Mouse (Mus musculus): ENCODE measurements around the gene Melk. TPM values are rescaled to one million over a fixed set of nuclear protein-coding genes. Genes with fewer than 3 reads are reported as not detected.

The Melk gene
- polyA plus RNA-seq (2014; fragmentation: Nextera tagmentation; extraction: Ambion mirVana): 5.2 and 10.3 TPM in 2 replicates

- WGBS: 2% methylated on average over 41 of the region's 41 CpGs
- peak; percentile 73 for ATAC-seq (ENCODE audit: low FRiP score, low TSS enrichment)
- Histone ChIP-seq H3K4me1 (ENCODE audit: control insufficient read depth, insufficient read depth, low read length) (no peaks in the 10 kb centered on the region), H3K27ac (replicated peaks; ENCODE audit: low read depth, low read length) (no peak within 1 kb of the TSS), H3K4me3 (replicated peaks; ENCODE audit: low read depth, low read length) (peak within 1 kb of the TSS; percentile 60), H3K36me3 (ENCODE audit: control insufficient read depth, insufficient read depth, low read length) (no peaks in the 10 kb centered on the region), H3K27me3 (ENCODE audit: control insufficient read depth, insufficient read depth, low read length) (no peaks in the 10 kb centered on the region), H3K4me2 (ENCODE audit: low read length) (peak within 1 kb of the TSS; percentile 63), H3K9me3 (ENCODE audit: control insufficient read depth, low read length) (no peaks in the 10 kb centered on the region), H3K9ac (replicated peaks; ENCODE audit: low read length) (peak within 1 kb of the TSS; percentile 43; the same call in 1 of the 2 replicates)
- peak; percentile 90 for DNase-seq
These were observed at the start of gene Melk for GRCm38 (mm10) chr4:44300781-44301750. Melk (plus strand) TSS chr4:44300876.

- H3K4me3 ChIP-seq (replicated peaks; ENCODE audit: low read depth, low read length): no peak overlapping the region
- H3K9ac ChIP-seq (replicated peaks; ENCODE audit: low read length): no peak overlapping the region
- no peak for ATAC-seq (ENCODE audit: low FRiP score, low TSS enrichment)
- H3K4me2 ChIP-seq (ENCODE audit: low read length): no peak overlapping the region
- H3K9me3 ChIP-seq (ENCODE audit: control insufficient read depth, low read length): no peaks in the 10 kb centered on the region
- H3K27me3 ChIP-seq (ENCODE audit: control insufficient read depth, insufficient read depth, low read length): no peaks in the 10 kb centered on the region
- WGBS: 86% methylated on average over 5 of the region's 5 CpGs
- peaks cover 32% of the 10 kb centered on the region for H3K4me1 ChIP-seq (ENCODE audit: control insufficient read depth, insufficient read depth, low read length)
- DNase-seq: no peak
- H3K36me3 ChIP-seq (ENCODE audit: control insufficient read depth, insufficient read depth, low read length): no peaks in the 10 kb centered on the region
- peak overlapping the region; percentile 26; the same call in 1 of the 2 replicates for H3K27ac ChIP-seq (replicated peaks; ENCODE audit: low read depth, low read length)
These were observed 49.2 kb upstream of the Melk start for GRCm38 (mm10) chr4:44251521-44251920.

GRCm38 (mm10) chr4:44251966-44252916, 48.4 kb upstream of the Melk start:
- Histone ChIP-seq H3K36me3 (ENCODE audit: control insufficient read depth, insufficient read depth, low read length) (no peaks in the 10 kb centered on the region), H3K27ac (replicated peaks; ENCODE audit: low read depth, low read length) (no peak overlapping the region), H3K9ac (replicated peaks; ENCODE audit: low read length) (no peak overlapping the region), H3K27me3 (ENCODE audit: control insufficient read depth, insufficient read depth, low read length) (no peaks in the 10 kb centered on the region), H3K9me3 (ENCODE audit: control insufficient read depth, low read length) (no peaks in the 10 kb centered on the region), H3K4me2 (ENCODE audit: low read length) (peak overlapping the region; percentile 20; the same call in 1 of the 2 replicates), H3K4me3 (replicated peaks; ENCODE audit: low read depth, low read length) (no peak overlapping the region), H3K4me1 (ENCODE audit: control insufficient read depth, insufficient read depth, low read length) (peaks cover 28% of the 10 kb centered on the region)
- no peak for ATAC-seq (ENCODE audit: low FRiP score, low TSS enrichment)
- no peak for DNase-seq
- 10% methylated on average over 13 of the region's 13 CpGs for WGBS

- Histone ChIP-seq H3K27me3 (ENCODE audit: control insufficient read depth, insufficient read depth, low read length) (no peaks in the 10 kb centered on the region), H3K27ac (replicated peaks; ENCODE audit: low read depth, low read length) (no peak overlapping the region), H3K9me3 (ENCODE audit: control insufficient read depth, low read length) (no peaks in the 10 kb centered on the region), H3K4me2 (ENCODE audit: low read length) (peak overlapping the region; percentile 28; the same call in 1 of the 2 replicates), H3K36me3 (ENCODE audit: control insufficient read depth, insufficient read depth, low read length) (no peaks in the 10 kb centered on the region), H3K4me3 (replicated peaks; ENCODE audit: low read depth, low read length) (no peak overlapping the region), H3K4me1 (ENCODE audit: control insufficient read depth, insufficient read depth, low read length) (peaks cover 23% of the 10 kb centered on the region), H3K9ac (replicated peaks; ENCODE audit: low read length) (no peak overlapping the region)
- no peak for DNase-seq
- 13% methylated on average over 6 of the region's 6 CpGs for WGBS
- no peak for ATAC-seq (ENCODE audit: low FRiP score, low TSS enrichment)
These were observed 47.5 kb upstream of the Melk start for GRCm38 (mm10) chr4:44253191-44253590.

- peaks cover 19% of the 10 kb centered on the region for H3K4me1 ChIP-seq (ENCODE audit: control insufficient read depth, insufficient read depth, low read length)
- no peaks in the 10 kb centered on the region for H3K9me3 ChIP-seq (ENCODE audit: control insufficient read depth, low read length)
- H3K36me3 ChIP-seq (ENCODE audit: control insufficient read depth, insufficient read depth, low read length): no peaks in the 10 kb centered on the region
- H3K4me3 ChIP-seq (replicated peaks; ENCODE audit: low read depth, low read length): no peak overlapping the region
- H3K9ac ChIP-seq (replicated peaks; ENCODE audit: low read length): no peak overlapping the region
- 78% methylated on average over 5 of the region's 5 CpGs for WGBS
- no peak overlapping the region for H3K27ac ChIP-seq (replicated peaks; ENCODE audit: low read depth, low read length)
- ATAC-seq (ENCODE audit: low FRiP score, low TSS enrichment) (no peak), DNase-seq (no peak)
- no peak overlapping the region for H3K4me2 ChIP-seq (ENCODE audit: low read length)
- no peaks in the 10 kb centered on the region for H3K27me3 ChIP-seq (ENCODE audit: control insufficient read depth, insufficient read depth, low read length)
These were observed 46.1 kb upstream of the Melk start for GRCm38 (mm10) chr4:44254579-44254978.

GRCm38 (mm10) chr4:44259126-44259525, 41.5 kb upstream of the Melk start:
- no peaks in the 10 kb centered on the region for H3K4me1 ChIP-seq (ENCODE audit: control insufficient read depth, insufficient read depth, low read length)
- DNase-seq (no peak), ATAC-seq (ENCODE audit: low FRiP score, low TSS enrichment) (no peak)
- no peaks in the 10 kb centered on the region for H3K27me3 ChIP-seq (ENCODE audit: control insufficient read depth, insufficient read depth, low read length)
- H3K9me3 ChIP-seq (ENCODE audit: control insufficient read depth, low read length): no peaks in the 10 kb centered on the region
- H3K27ac ChIP-seq (replicated peaks; ENCODE audit: low read depth, low read length): no peak overlapping the region
- no peak overlapping the region for H3K4me3 ChIP-seq (replicated peaks; ENCODE audit: low read depth, low read length)
- no peaks in the 10 kb centered on the region for H3K36me3 ChIP-seq (ENCODE audit: control insufficient read depth, insufficient read depth, low read length)
- H3K9ac ChIP-seq (replicated peaks; ENCODE audit: low read length): no peak overlapping the region
- WGBS: 94% methylated on average over 4 of the region's 4 CpGs
- H3K4me2 ChIP-seq (ENCODE audit: low read length): no peak overlapping the region

GRCm38 (mm10) chr4:44260244-44260643, 40.4 kb upstream of the Melk start:
- H3K27ac ChIP-seq (replicated peaks; ENCODE audit: low read depth, low read length): no peak overlapping the region
- ATAC-seq (ENCODE audit: low FRiP score, low TSS enrichment): no peak
- no peak overlapping the region for H3K9ac ChIP-seq (replicated peaks; ENCODE audit: low read length)
- no peaks in the 10 kb centered on the region for H3K9me3 ChIP-seq (ENCODE audit: control insufficient read depth, low read length)
- H3K4me2 ChIP-seq (ENCODE audit: low read length): no peak overlapping the region
- H3K4me3 ChIP-seq (replicated peaks; ENCODE audit: low read depth, low read length): no peak overlapping the region
- H3K27me3 ChIP-seq (ENCODE audit: control insufficient read depth, insufficient read depth, low read length): no peaks in the 10 kb centered on the region
- 6% methylated on average over 10 of the region's 10 CpGs for WGBS
- H3K4me1 ChIP-seq (ENCODE audit: control insufficient read depth, insufficient read depth, low read length): no peaks in the 10 kb centered on the region
- H3K36me3 ChIP-seq (ENCODE audit: control insufficient read depth, insufficient read depth, low read length): no peaks in the 10 kb centered on the region
- DNase-seq: peak; percentile 49

- Histone ChIP-seq H3K9ac (replicated peaks; ENCODE audit: low read length) (no peak overlapping the region), H3K9me3 (ENCODE audit: control insufficient read depth, low read length) (no peaks in the 10 kb centered on the region), H3K4me2 (ENCODE audit: low read length) (no peak overlapping the region), H3K4me1 (ENCODE audit: control insufficient read depth, insufficient read depth, low read length) (no peaks in the 10 kb centered on the region), H3K27ac (replicated peaks; ENCODE audit: low read depth, low read length) (no peak overlapping the region), H3K4me3 (replicated peaks; ENCODE audit: low read depth, low read length) (no peak overlapping the region), H3K36me3 (ENCODE audit: control insufficient read depth, insufficient read depth, low read length) (no peaks in the 10 kb centered on the region), H3K27me3 (ENCODE audit: control insufficient read depth, insufficient read depth, low read length) (no peaks in the 10 kb centered on the region)
- ATAC-seq (ENCODE audit: low FRiP score, low TSS enrichment) (no peak), DNase-seq (no peak)
- 94% methylated on average over 3 of the region's 3 CpGs for WGBS
These were observed 35.2 kb upstream of the Melk start for GRCm38 (mm10) chr4:44265500-44265899.
